Mouse (Mus musculus) ES-Bruce4 (cell line): Measurements from ENCODE around the gene Rpl34. TPM values are rescaled to one million over a fixed set of nuclear protein-coding genes. Genes with fewer than 3 reads are reported as not detected.

ENCODE experiments used
- H3K27ac ChIP-seq: 2 replicates; pipeline ENCODE4 v1.5.1; 2012; ENCODE audit warnings: low read length, inconsistent platforms; ENCODE audit not compliant: insufficient read depth
- H3K27me3 ChIP-seq: 2 replicates; pipeline ENCODE4 v1.6.1; 2012; ENCODE audit warnings: mild to moderate bottlenecking, low read length, inconsistent platforms; ENCODE audit not compliant: control insufficient read depth, poor library complexity, insufficient read depth, severe bottlenecking
- H3K36me3 ChIP-seq: 2 replicates; pipeline ENCODE4 v1.6.1; 2012; ENCODE audit warnings: inconsistent platforms, mild to moderate bottlenecking, low read length, moderate library complexity; ENCODE audit not compliant: control insufficient read depth, poor library complexity, insufficient read depth, severe bottlenecking
- H3K4me1 ChIP-seq: one replicate; pipeline ENCODE4 v1.8.1; 2011; ENCODE audit warnings: low read length; ENCODE audit not compliant: control insufficient read depth, insufficient read depth
- H3K4me3 ChIP-seq: 2 replicates; pipeline ENCODE4 v1.5.1; 2011; ENCODE audit warnings: low read depth, mild to moderate bottlenecking, low read length
- H3K9ac ChIP-seq: 2 replicates; pipeline ENCODE4 v1.6.1; 2012; ENCODE audit warnings: low read depth, mild to moderate bottlenecking, inconsistent platforms; ENCODE audit not compliant: poor library complexity, severe bottlenecking
- H3K9me3 ChIP-seq: replicated peaks from 2 replicates; pipeline ENCODE4 v1.6.1; 2012; ENCODE audit warnings: mild to moderate bottlenecking, low read length, inconsistent platforms; ENCODE audit not compliant: control insufficient read depth, poor library complexity, insufficient read depth, severe bottlenecking
- CTCF ChIP-seq: IDR thresholded peaks from one replicate; pipeline ENCODE4 v1.8.1; 2011; ENCODE audit warnings: low read depth, low read length
- EP300 ChIP-seq: IDR thresholded peaks from 2 replicates; pipeline ENCODE4 v1.6.1; 2011; ENCODE audit warnings: low read depth, low read length; ENCODE audit not compliant: insufficient read depth
- POLR2A ChIP-seq: IDR thresholded peaks from one replicate; pipeline ENCODE4 v1.8.1; 2011; ENCODE audit warnings: low read length; ENCODE audit not compliant: insufficient read depth
- polyA plus RNA-seq: library from polyadenylated mRNA; stranded (reverse); fragments of >200 nt; gene quantifications from 2 replicates; pipeline ENCODE4 v1.2.4, GENCODE M21; 2011; ENCODE audit warnings: low read depth; ENCODE audit not compliant: missing spikeins, insufficient read depth, insufficient read length

Gene Rpl34
- polyA plus RNA-seq, 1 experiment: 1,289 TPM

- Histone ChIP-seq H3K36me3 (no peaks in the 10 kb centered on the region; the same call in 1 of the 2 replicates), H3K4me3 (peak overlapping the region; percentile 59), H3K4me1 (no peaks in the 10 kb centered on the region), H3K27me3 (no peaks in the 10 kb centered on the region), H3K27ac (0 out of 2 replicates have a peak overlapping the region, but pooled peaks have one; percentile 17), H3K9me3 (no peaks in the 10 kb centered on the region), H3K9ac (peak overlapping the region; percentile 66)
- TF ChIP-seq CTCF: no peak
- TF ChIP-seq POLR2A: no peak
- TF ChIP-seq EP300: no peak
These were observed 39.2 kb downstream of the Rpl34 start for GRCm38 (mm10) chr3:130690834-130691595.

- H3K4me1 ChIP-seq: no peaks in the 10 kb centered on the region
- no peak overlapping the region for H3K4me3 ChIP-seq
- TF ChIP-seq CTCF (peak; percentile 79), POLR2A (no peak)
- no peaks in the 10 kb centered on the region for H3K9me3 ChIP-seq
- H3K27me3 ChIP-seq: no peaks in the 10 kb centered on the region
- no peak overlapping the region for H3K27ac ChIP-seq
- no peak overlapping the region for H3K9ac ChIP-seq
- H3K36me3 ChIP-seq: no peaks in the 10 kb centered on the region
These were observed 40.6 kb downstream of the Rpl34 start for GRCm38 (mm10) chr3:130689630-130690029.

GRCm38 (mm10) chr3:130687051-130687450, 43.1 kb downstream of the Rpl34 start:
- no peaks in the 10 kb centered on the region for H3K4me1 ChIP-seq
- no peaks in the 10 kb centered on the region for H3K9me3 ChIP-seq
- H3K4me3 ChIP-seq: no peak overlapping the region
- no peaks in the 10 kb centered on the region for H3K36me3 ChIP-seq
- no peak overlapping the region for H3K27ac ChIP-seq
- H3K27me3 ChIP-seq: no peaks in the 10 kb centered on the region
- no peak overlapping the region for H3K9ac ChIP-seq
- TF ChIP-seq EP300 (no peak), CTCF (no peak), POLR2A (no peak)

GRCm38 (mm10) chr3:130685014-130685366, 45.2 kb downstream of the Rpl34 start:
- Histone ChIP-seq H3K27ac (no peak overlapping the region), H3K9me3 (no peaks in the 10 kb centered on the region), H3K36me3 (no peaks in the 10 kb centered on the region)

GRCm38 (mm10) chr3:130684276-130685013, 45.8 kb downstream of the Rpl34 start:
- Histone ChIP-seq H3K36me3 (no peaks in the 10 kb centered on the region), H3K4me3 (no peak overlapping the region), H3K27ac (no peak overlapping the region), H3K27me3 (no peaks in the 10 kb centered on the region), H3K9me3 (no peaks in the 10 kb centered on the region), H3K9ac (no peak overlapping the region), H3K4me1 (no peaks in the 10 kb centered on the region)
- TF ChIP-seq POLR2A (no peak), EP300 (no peak), CTCF (no peak)

More at GRCm38 (mm10) chr3:130685014-130685366, 45.2 kb downstream of the Rpl34 start:
- TF ChIP-seq POLR2A (no peak), CTCF (no peak), EP300 (no peak)
- H3K9ac ChIP-seq: no peak overlapping the region
- H3K4me1 ChIP-seq: no peaks in the 10 kb centered on the region
- no peaks in the 10 kb centered on the region for H3K27me3 ChIP-seq
- no peak overlapping the region for H3K4me3 ChIP-seq

- H3K4me3 ChIP-seq: no peak overlapping the region
- H3K9me3 ChIP-seq: no peaks in the 10 kb centered on the region
- no peak overlapping the region for H3K27ac ChIP-seq
- H3K4me1 ChIP-seq: no peaks in the 10 kb centered on the region
- H3K27me3 ChIP-seq: no peaks in the 10 kb centered on the region
- TF ChIP-seq EP300 (no peak), POLR2A (no peak), CTCF (no peak)
- no peaks in the 10 kb centered on the region for H3K36me3 ChIP-seq
- no peak overlapping the region for H3K9ac ChIP-seq
These were observed 46.4 kb downstream of the Rpl34 start for GRCm38 (mm10) chr3:130683836-130684235.
